Mouse (Mus musculus) ES-E14 (cell line): ENCODE data around the gene Rad50. TPM values are rescaled to one million over a fixed set of nuclear protein-coding genes. Genes with fewer than 3 reads are reported as not detected.

ENCODE experiments used
- DNase-seq: peaks from one replicate; pipeline ENCODE4 v3.0.0-alpha.2; 2013; ENCODE audit warnings: low read depth, low spot score
- H3K27ac ChIP-seq: 2 replicates; pipeline ENCODE4 v1.5.1; 2012; ENCODE audit warnings: low read depth, mild to moderate bottlenecking, low read length, moderate library complexity, mixed read lengths; ENCODE audit not compliant: poor library complexity, insufficient read depth, severe bottlenecking
- H3K36me3 ChIP-seq: 2 replicates; pipeline ENCODE4 v1.6.1; 2012; ENCODE audit warnings: mild to moderate bottlenecking, low read length, moderate library complexity, mixed read lengths; ENCODE audit not compliant: control insufficient read depth, poor library complexity, insufficient read depth, severe bottlenecking
- H3K4me1 ChIP-seq, 2 experiments: fragments of 150-350 bp in 1 of 2; sonication (generic) in 1 of 2; 2 replicates each; pipeline ENCODE4 v1.6.1; 2012; ENCODE audit warnings: low read length in 2 of 2, mild to moderate bottlenecking in 1 of 2, mixed read lengths in 1 of 2; ENCODE audit not compliant: control insufficient read depth in 2 of 2, insufficient read depth in 2 of 2, poor library complexity in 1 of 2
- H3K4me3 ChIP-seq, 2 experiments: fragments of 150-350 bp in 1 of 2; sonication (generic) in 1 of 2; 2 replicates each; pipeline ENCODE4 v1.5.1; 2012; ENCODE audit warnings: low read length in 2 of 2, low read depth in 1 of 2, mild to moderate bottlenecking in 1 of 2, mixed read lengths in 1 of 2; ENCODE audit not compliant: insufficient read depth in 1 of 2, poor library complexity in 1 of 2, severe bottlenecking in 1 of 2
- H3K9ac ChIP-seq: 2 replicates; pipeline ENCODE4 v1.6.1; 2012; ENCODE audit warnings: low read depth, mild to moderate bottlenecking, low read length, mixed read lengths; ENCODE audit not compliant: poor library complexity, insufficient read depth, severe bottlenecking
- H3K9me3 ChIP-seq: fragments of 150-350 bp; sonication (generic); 2 replicates; pipeline ENCODE4 v1.6.1; 2012; ENCODE audit warnings: low read depth, mild to moderate bottlenecking, low read length; ENCODE audit not compliant: control insufficient read depth, insufficient read depth
- CHD2 ChIP-seq: IDR thresholded peaks from 2 replicates; pipeline ENCODE4 v1.6.1; 2014; ENCODE audit warnings: mild to moderate bottlenecking, low read depth, low read length, inconsistent platforms
- HCFC1 ChIP-seq: IDR thresholded peaks from 2 replicates; pipeline ENCODE4 v1.6.1; 2012; ENCODE audit warnings: low read length, inconsistent platforms, borderline replicate concordance; ENCODE audit not compliant: insufficient read depth
- MAFK ChIP-seq: IDR thresholded peaks from 2 replicates; pipeline ENCODE4 v1.6.1; 2014; ENCODE audit warnings: mild to moderate bottlenecking, low read depth, low read length, inconsistent platforms; ENCODE audit not compliant: insufficient read depth
- ZC3H11A ChIP-seq: IDR thresholded peaks from 2 replicates; pipeline ENCODE4 v1.6.1; 2012; ENCODE audit warnings: low read depth, mild to moderate bottlenecking, inconsistent platforms, low read length, borderline replicate concordance
- ZNF384 ChIP-seq: IDR thresholded peaks from 2 replicates; pipeline ENCODE4 v1.6.1; 2012; ENCODE audit warnings: low read depth, low read length, inconsistent platforms
- in situ Hi-C, 2 experiments: fragments of 600-800 bp; cut with MboI; formaldehyde crosslinking; loops; one replicate each; pipeline ENCODE4 v1.15.1; 2025; ENCODE audit warnings: low sequenced_read_pairs in 2 of 2, inconsistent platforms in 1 of 2; ENCODE audit not compliant: unreplicated experiment in 2 of 2
- total RNA-seq: library from RNA; depleted of rRNA; stranded (reverse); fragments of 300-350 nt; gene quantifications from 2 replicates; pipeline ENCODE4 v1.2.3, GENCODE M21; 2012

The Rad50 gene
- total RNA-seq, 1 experiment = 32.0 TPM

- Histone ChIP-seq H3K4me1 (no peaks in the 10 kb centered on the region; a peak in 1 of 4 replicates), H3K4me3 (no peak overlapping the region), H3K9ac (no peak overlapping the region), H3K9me3 (no peaks in the 10 kb centered on the region), H3K27ac (no peak overlapping the region), H3K36me3 (no peaks in the 10 kb centered on the region)
- TF ChIP-seq ZNF384 (no peak), HCFC1 (no peak), MAFK (no peak), CHD2 (no peak), ZC3H11A (no peak)
- in situ Hi-C loops = no loop called here
- DNase-seq = no peak
These were observed 87.7 kb downstream of the Rad50 start for GRCm38 (mm10) chr11:53619428-53619827.

- no peak for DNase-seq
- H3K4me3 ChIP-seq = no peak within 1 kb of the TSS
- H3K9me3 ChIP-seq = no peaks in the 10 kb centered on the region
- H3K9ac ChIP-seq = no peak within 1 kb of the TSS
- no peak within 1 kb of the TSS for H3K27ac ChIP-seq
- in situ Hi-C loops = no loop called here
- H3K36me3 ChIP-seq = no peaks in the 10 kb centered on the region
- H3K4me1 ChIP-seq = no peaks in the 10 kb centered on the region; a peak in 1 of 4 replicates
- TF ChIP-seq ZC3H11A (no peak), ZNF384 (no peak), CHD2 (no peak), MAFK (no peak), HCFC1 (no peak)
These were observed 88.4 kb downstream of the Rad50 start, which contains the start of gene Il4 for GRCm38 (mm10) chr11:53618619-53619198. Gene Il4, minus strand, starts transcription at chr11:53618669.

GRCm38 (mm10) chr11:53617562-53618109, 89.5 kb downstream of the Rad50 start:
- H3K4me1 ChIP-seq = no peaks in the 10 kb centered on the region; a peak in 1 of 4 replicates
- H3K36me3 ChIP-seq = no peaks in the 10 kb centered on the region
- no peaks in the 10 kb centered on the region for H3K9me3 ChIP-seq
- no peak overlapping the region for H3K4me3 ChIP-seq
- H3K27ac ChIP-seq = no peak overlapping the region
- in situ Hi-C loops = no loop called here
- no peak overlapping the region for H3K9ac ChIP-seq
- TF ChIP-seq MAFK (no peak), ZNF384 (no peak), CHD2 (no peak), HCFC1 (no peak), ZC3H11A (no peak)
- DNase-seq = no peak

GRCm38 (mm10) chr11:53616748-53617558, 90.2 kb downstream of the Rad50 start:
- no peak overlapping the region for H3K9ac ChIP-seq
- no peak overlapping the region for H3K27ac ChIP-seq
- H3K36me3 ChIP-seq = no peaks in the 10 kb centered on the region
- TF ChIP-seq ZC3H11A (no peak), ZNF384 (no peak), CHD2 (no peak), HCFC1 (no peak), MAFK (no peak)
- in situ Hi-C loops = no loop called here
- no peak overlapping the region for H3K4me3 ChIP-seq
- H3K9me3 ChIP-seq = no peaks in the 10 kb centered on the region
- no peak for DNase-seq
- no peaks in the 10 kb centered on the region; a peak in 1 of 4 replicates for H3K4me1 ChIP-seq
